Mouse (Mus musculus): Measurements from ENCODE around the gene Krtcap3. TPM values are rescaled to one million over a fixed set of nuclear protein-coding genes. Genes with fewer than 3 reads are reported as not detected.

The Krtcap3 gene
- polyA plus RNA-seq, 1 experiment = 4.6 TPM

- H3K4me3 ChIP-seq (ENCODE audit: insufficient read depth, low read length) = no peak overlapping the region
- H3K4me1 ChIP-seq (ENCODE audit: control insufficient read depth, insufficient read depth, low read length) = peaks cover 34% of the 10 kb centered on the region
- no peak overlapping the region for H3K27ac ChIP-seq (ENCODE audit: insufficient read depth, low read depth, low read length)
- no peak for TF ChIP-seq POLR2A (IDR thresholded peaks at IDR 0.05; ENCODE audit: borderline replicate concordance, low read depth, low read length)
- TF ChIP-seq CTCF (IDR thresholded peaks at IDR 0.05; ENCODE audit: low read depth, low read length) = no peak; the same call in 1 of the 2 replicates
Observed at GRCm38 (mm10) chr5:31252795-31253545, 1.5 kb downstream of the Krtcap3 start.

DNA sequence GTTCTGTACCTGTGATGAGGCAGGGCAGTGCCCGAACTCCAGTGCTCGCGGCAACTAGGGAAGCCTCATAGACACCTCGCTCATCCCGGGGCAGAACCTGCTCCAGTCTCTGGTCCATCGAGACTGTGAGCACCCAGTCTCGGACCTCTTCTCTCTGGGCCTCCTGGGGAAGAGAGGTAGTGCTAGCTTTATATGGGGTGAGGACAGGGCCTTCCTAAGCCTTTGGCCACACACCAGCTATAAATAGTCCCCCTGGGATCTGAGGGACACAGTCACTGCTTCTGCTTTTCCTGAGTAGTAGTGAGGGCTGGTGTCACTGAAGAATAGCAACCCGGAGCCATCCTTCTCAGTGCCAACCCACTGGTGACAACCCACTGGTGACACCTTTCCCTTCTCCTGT is 2.3 kb downstream of the Krtcap3 start:
- Histone ChIP-seq H3K4me1 (ENCODE audit: control insufficient read depth, insufficient read depth, low read length) (peaks cover 34% of the 10 kb centered on the region), H3K4me3 (ENCODE audit: insufficient read depth, low read length) (peak overlapping the region; percentile 3; the same call in 1 of the 2 replicates), H3K27ac (ENCODE audit: insufficient read depth, low read depth, low read length) (peak overlapping the region; percentile 49)
- TF ChIP-seq CTCF (IDR thresholded peaks at IDR 0.05; ENCODE audit: low read depth, low read length) (no peak), POLR2A (IDR thresholded peaks at IDR 0.05; ENCODE audit: borderline replicate concordance, low read depth, low read length) (no peak)

DNA sequence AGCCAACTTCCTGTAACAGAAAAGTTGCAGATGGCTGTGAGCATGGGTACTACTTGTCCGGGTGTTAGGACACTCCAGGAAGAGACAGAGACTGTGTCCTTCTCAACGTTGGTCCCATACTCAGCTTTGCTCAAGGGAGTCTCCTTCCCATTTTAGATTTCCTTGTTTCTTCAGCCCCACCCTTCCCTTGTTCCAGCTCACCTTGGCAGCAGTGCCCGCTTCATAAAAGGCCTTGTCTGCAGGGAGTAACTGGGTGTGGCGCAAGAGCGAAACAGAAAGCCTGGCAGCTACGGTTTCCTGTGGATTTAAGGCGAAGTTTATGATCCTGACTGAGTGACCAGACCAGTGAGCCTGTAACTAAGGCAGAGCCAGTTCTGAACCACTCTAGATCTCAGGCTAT is 3.0 kb downstream of the Krtcap3 start:
- TF ChIP-seq CTCF (IDR thresholded peaks at IDR 0.05; ENCODE audit: low read depth, low read length) (no peak), POLR2A (IDR thresholded peaks at IDR 0.05; ENCODE audit: borderline replicate concordance, low read depth, low read length) (no peak)
- H3K4me3 ChIP-seq (ENCODE audit: insufficient read depth, low read length) = peak overlapping the region; percentile 1; the same call in 1 of the 2 replicates
- H3K4me1 ChIP-seq (ENCODE audit: control insufficient read depth, insufficient read depth, low read length) = peaks cover 34% of the 10 kb centered on the region
- peak overlapping the region; percentile 49 for H3K27ac ChIP-seq (ENCODE audit: insufficient read depth, low read depth, low read length)

DNA sequence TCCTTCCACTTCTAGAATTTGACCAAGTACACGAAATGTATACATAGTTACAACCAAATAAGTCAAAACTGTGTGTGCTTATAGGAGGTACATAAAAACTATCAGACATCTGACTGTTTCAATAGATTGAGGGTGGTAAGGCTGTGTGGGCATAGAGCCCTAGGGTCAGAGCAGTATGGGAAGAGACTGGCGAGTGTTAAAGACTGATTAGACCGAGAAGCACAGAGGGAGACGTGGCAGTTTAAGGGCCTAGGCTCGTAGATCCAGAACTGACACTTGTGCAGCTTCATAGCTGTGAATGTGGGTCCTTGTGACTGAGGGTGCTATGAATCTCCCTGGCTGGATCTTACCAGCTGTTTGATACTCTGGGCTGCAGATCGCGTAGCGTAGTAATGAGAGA is 3.4 kb downstream of the Krtcap3 start:
- no peak overlapping the region for H3K4me3 ChIP-seq (ENCODE audit: insufficient read depth, low read length)
- H3K4me1 ChIP-seq (ENCODE audit: control insufficient read depth, insufficient read depth, low read length) = peaks cover 34% of the 10 kb centered on the region
- TF ChIP-seq POLR2A (IDR thresholded peaks at IDR 0.05; ENCODE audit: borderline replicate concordance, low read depth, low read length) (no peak), CTCF (IDR thresholded peaks at IDR 0.05; ENCODE audit: low read depth, low read length) (no peak)
- peak overlapping the region; percentile 49 for H3K27ac ChIP-seq (ENCODE audit: insufficient read depth, low read depth, low read length)

- TF ChIP-seq CTCF (IDR thresholded peaks at IDR 0.05; ENCODE audit: low read depth, low read length) (no peak), POLR2A (IDR thresholded peaks at IDR 0.05; ENCODE audit: borderline replicate concordance, low read depth, low read length) (no peak)
- Histone ChIP-seq H3K27ac (ENCODE audit: insufficient read depth, low read depth, low read length) (no peak overlapping the region), H3K4me1 (ENCODE audit: control insufficient read depth, insufficient read depth, low read length) (peaks cover 34% of the 10 kb centered on the region), H3K4me3 (ENCODE audit: insufficient read depth, low read length) (no peak overlapping the region)
Observed at GRCm38 (mm10) chr5:31255381-31255780, 3.9 kb downstream of the Krtcap3 start.

GRCm38 (mm10) chr5:31255971-31256370 is 4.5 kb downstream of the Krtcap3 start:
- H3K27ac ChIP-seq (ENCODE audit: insufficient read depth, low read depth, low read length) = peak overlapping the region; percentile 1; the same call in 1 of the 2 replicates
- TF ChIP-seq CTCF (IDR thresholded peaks at IDR 0.05; ENCODE audit: low read depth, low read length) (no peak), POLR2A (IDR thresholded peaks at IDR 0.05; ENCODE audit: borderline replicate concordance, low read depth, low read length) (no peak)
- H3K4me3 ChIP-seq (ENCODE audit: insufficient read depth, low read length) = no peak overlapping the region
- peaks cover 34% of the 10 kb centered on the region for H3K4me1 ChIP-seq (ENCODE audit: control insufficient read depth, insufficient read depth, low read length)

DNA sequence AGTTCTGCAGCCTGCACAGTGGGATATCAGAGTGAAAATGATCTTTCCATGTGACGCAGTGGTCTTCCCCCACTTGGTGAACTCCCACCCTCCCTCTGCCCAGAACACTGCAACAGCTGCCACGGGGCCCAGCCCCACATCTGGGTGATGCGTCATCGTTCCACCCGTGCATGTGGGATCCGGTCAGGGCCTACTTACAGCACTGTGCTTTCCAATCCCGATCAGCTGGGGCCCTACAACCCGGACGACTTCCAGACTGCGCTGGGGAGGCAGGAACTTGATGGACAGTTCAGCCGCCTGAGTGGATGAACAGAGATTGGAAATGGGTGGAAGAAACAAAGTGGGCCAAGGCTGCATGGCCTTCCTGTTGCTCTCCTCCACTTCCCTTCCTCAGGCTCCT is 6.1 kb downstream of the Krtcap3 start:
- TF ChIP-seq CTCF (IDR thresholded peaks at IDR 0.05; ENCODE audit: low read depth, low read length) (no peak), POLR2A (IDR thresholded peaks at IDR 0.05; ENCODE audit: borderline replicate concordance, low read depth, low read length) (no peak)
- Histone ChIP-seq H3K4me3 (ENCODE audit: insufficient read depth, low read length) (no peak overlapping the region), H3K27ac (ENCODE audit: insufficient read depth, low read depth, low read length) (no peak overlapping the region), H3K4me1 (ENCODE audit: control insufficient read depth, insufficient read depth, low read length) (peaks cover 34% of the 10 kb centered on the region)

DNA sequence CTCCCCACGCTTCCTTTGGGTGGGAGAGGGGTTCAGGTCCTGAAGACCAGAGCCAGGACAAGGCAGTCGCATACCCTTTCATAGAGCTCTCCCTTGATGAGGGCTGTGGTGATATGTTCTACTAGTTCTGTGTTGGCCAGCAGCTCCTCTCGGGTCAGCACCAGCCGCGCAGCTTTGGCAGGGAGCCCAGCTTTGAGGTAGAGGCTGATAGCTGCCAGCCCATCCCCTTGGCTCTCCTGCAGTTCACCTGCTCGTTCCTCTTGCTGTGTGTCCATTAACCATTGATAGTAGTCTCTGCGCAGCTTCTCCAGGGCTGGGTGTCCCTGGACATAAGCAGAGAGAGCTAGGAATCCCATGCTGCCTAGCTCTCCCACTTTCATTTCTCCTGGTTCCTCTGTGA is 14.6 kb downstream of the Krtcap3 start:
- Histone ChIP-seq H3K27ac (ENCODE audit: insufficient read depth, low read depth, low read length) (no peak overlapping the region), H3K4me3 (ENCODE audit: insufficient read depth, low read length) (no peak overlapping the region), H3K4me1 (ENCODE audit: control insufficient read depth, insufficient read depth, low read length) (0 out of 2 replicates have a peak, but pooled peaks cover 2% of the 10 kb centered on the region)
- TF ChIP-seq POLR2A (IDR thresholded peaks at IDR 0.05; ENCODE audit: borderline replicate concordance, low read depth, low read length) (no peak), CTCF (IDR thresholded peaks at IDR 0.05; ENCODE audit: low read depth, low read length) (no peak)

DNA sequence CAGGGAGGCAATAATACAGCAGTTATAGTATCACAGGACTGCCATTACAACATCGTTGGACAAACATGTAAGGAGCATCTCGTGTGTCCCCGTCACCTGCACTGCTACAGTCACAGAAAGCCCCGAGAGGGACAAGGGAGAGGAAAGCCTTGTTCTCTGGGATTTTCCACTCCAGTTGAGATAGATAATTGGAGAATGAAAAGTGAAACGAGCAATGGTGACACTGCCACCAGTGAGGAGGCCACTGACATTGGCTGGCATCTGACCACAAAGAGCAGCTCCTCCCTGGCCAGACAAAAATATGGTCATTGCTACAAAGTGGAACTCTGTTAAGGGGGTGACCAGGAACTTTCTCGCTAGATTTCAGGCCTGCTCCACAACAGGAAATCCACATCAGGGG is 16.2 kb downstream of the Krtcap3 start:
- TF ChIP-seq POLR2A (IDR thresholded peaks at IDR 0.05; ENCODE audit: borderline replicate concordance, low read depth, low read length) = no peak
- no peak for TF ChIP-seq CTCF (IDR thresholded peaks at IDR 0.05; ENCODE audit: low read depth, low read length)

DNA sequence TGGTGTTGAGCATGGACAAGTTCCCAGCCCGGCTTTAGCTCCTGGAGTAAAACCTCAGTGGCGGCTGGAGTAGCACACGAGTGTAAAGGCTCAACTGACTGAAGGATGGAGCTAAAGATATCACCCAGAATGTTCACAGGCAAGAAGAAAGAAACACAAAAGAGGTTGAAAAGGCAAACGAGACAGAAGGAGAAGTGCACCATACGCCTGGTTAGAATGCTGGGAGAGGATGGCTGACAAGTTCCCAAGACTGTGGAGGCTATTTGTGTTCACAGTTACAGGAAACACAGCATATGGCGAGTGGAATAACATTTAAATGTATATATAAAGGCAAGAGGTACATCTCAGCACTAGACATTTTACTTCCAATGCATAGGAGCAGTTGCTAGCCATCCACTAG is 21.5 kb downstream of the Krtcap3 start:
- 0 out of 2 replicates have a peak, but pooled peaks cover 1% of the 10 kb centered on the region for H3K4me1 ChIP-seq (ENCODE audit: control insufficient read depth, insufficient read depth, low read length)
- no peak for TF ChIP-seq POLR2A (IDR thresholded peaks at IDR 0.05; ENCODE audit: borderline replicate concordance, low read depth, low read length)
- no peak for TF ChIP-seq CTCF (IDR thresholded peaks at IDR 0.05; ENCODE audit: low read depth, low read length)
- H3K4me3 ChIP-seq (ENCODE audit: insufficient read depth, low read length) = no peak overlapping the region
- H3K27ac ChIP-seq (ENCODE audit: insufficient read depth, low read depth, low read length) = no peak overlapping the region

More for the DNA sequence above, 16.2 kb downstream of the Krtcap3 start:
- Histone ChIP-seq H3K4me1 (ENCODE audit: control insufficient read depth, insufficient read depth, low read length) (0 out of 2 replicates have a peak, but pooled peaks cover 2% of the 10 kb centered on the region), H3K27ac (ENCODE audit: insufficient read depth, low read depth, low read length) (no peak overlapping the region), H3K4me3 (ENCODE audit: insufficient read depth, low read length) (no peak overlapping the region)
